9 mouse cellular contexts compared by ENCODE assay signal in the genomic region with DNA sequence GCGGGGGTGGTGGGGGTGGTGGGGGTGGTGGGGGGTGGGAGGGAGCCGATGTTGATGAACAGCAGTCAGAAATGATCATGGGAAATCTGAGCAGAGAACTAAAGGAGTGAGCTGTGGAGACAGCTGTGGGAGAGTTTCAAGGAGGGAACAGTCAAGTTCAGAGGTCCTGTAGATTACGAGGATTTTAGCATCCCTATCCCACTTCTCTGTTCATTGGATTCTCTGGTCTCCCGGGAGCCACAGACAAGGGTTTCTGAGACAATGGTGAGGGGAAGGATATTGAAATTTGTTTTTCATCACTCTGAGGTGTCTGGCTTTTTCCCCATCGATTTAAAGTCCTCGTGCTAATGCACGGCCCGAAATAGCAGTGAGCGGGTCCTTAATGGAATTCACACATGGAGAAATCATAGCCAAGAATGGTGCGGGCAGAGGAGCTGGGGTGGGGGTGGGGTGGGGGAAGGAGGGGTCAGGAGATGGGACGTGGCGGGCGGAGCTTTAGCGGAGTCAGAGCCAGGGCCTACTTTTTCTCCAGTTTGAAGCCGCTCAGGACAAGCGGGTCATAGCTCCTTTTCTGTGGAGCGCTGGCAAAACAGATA. TPM values are rescaled to one million over a fixed set of nuclear protein-coding genes. Genes with fewer than 3 reads are reported as not detected.
DNase-seq lines count a peak whose midpoint lies in the region; ATAC-seq lines count a peak whose summit lies in the region.
"Had no signal": no experiment of that assay in that cellular context is flagged by ENCODE, and none has a peak within 500 bp of the region (broad histone marks: within the 10 kb centered on the region; RNA-seq: fewer than 3 reads in every experiment).

No protein-coding gene starts in this region.

- peak overlapping the region; percentile 99 for H3K27ac ChIP-seq in heart, embryonic 14.5 days (replicated peaks in 1 of 2; ENCODE audit: control insufficient read depth in 1 of 2, insufficient read depth in 1 of 2, low read depth in 2 of 2, low read length in 2 of 2)
- peak overlapping the region; percentile 73 for H3K27ac ChIP-seq in liver, embryonic 12.5 days

- 8% methylated on average over 17 of the region's 17 CpGs for WGBS in heart, embryonic 14.5 days
- WGBS in liver, embryonic 12.5 days (ENCODE audit: insufficient replicate concordance): 68% methylated on average over 17 of the region's 17 CpGs

- peak overlapping the region; percentile 72 for H3K9ac ChIP-seq in heart, embryonic 14.5 days (ENCODE audit: low read length)
- H3K9ac ChIP-seq in liver, embryonic 12.5 days: no peak overlapping the region

- H3K4me1 ChIP-seq in heart, embryonic 14.5 days (ENCODE audit: control insufficient read depth in 2 of 2, insufficient read depth in 2 of 2, low read length in 2 of 2): peaks cover 63 to 82% of the 10 kb centered on the region in 2 experiments
- peaks cover 37% of the 10 kb centered on the region for H3K4me1 ChIP-seq in liver, embryonic 12.5 days

- DNase-seq in gastrocnemius, postnatal 14 days: peak; percentile 41
- no peak for DNase-seq in gastrocnemius, postnatal 10 days
- DNase-seq in R1 (ENCODE audit: low read depth, low spot score): peak; percentile 73
- DNase-seq in layer of hippocampus, adult 11-12 months (ENCODE audit: low spot score): no peak
- no peak for DNase-seq in left cerebral cortex, adult 8-10 months (ENCODE audit: low spot score in 2 of 2)

- peak overlapping the region; percentile 31 for H3K4me2 ChIP-seq in heart, embryonic 14.5 days (ENCODE audit: low read length)
- no peak overlapping the region for H3K4me2 ChIP-seq in liver, embryonic 12.5 days

- H3K9me3 ChIP-seq in heart, embryonic 14.5 days (ENCODE audit: control insufficient read depth, low read length): no peaks in the 10 kb centered on the region
- H3K9me3 ChIP-seq in liver, embryonic 12.5 days (replicated peaks): no peaks in the 10 kb centered on the region

- no peak overlapping the region for H3K4me3 ChIP-seq in heart, embryonic 14.5 days (ENCODE audit: control insufficient read depth in 1 of 2, insufficient read depth in 1 of 2, low read depth in 1 of 2, low read length in 2 of 2)
- no peak overlapping the region for H3K4me3 ChIP-seq in liver, embryonic 12.5 days
- H3K4me3 ChIP-seq: myocyte had no signal

- ATAC-seq in heart, embryonic 14.5 days (ENCODE audit: insufficient number of reproducible peaks, insufficient read depth, low FRiP score, low read depth): peak; percentile 58
- ATAC-seq in liver, embryonic 12.5 days: no peak
- no peak for ATAC-seq in frontal cortex, adult (ENCODE audit: low TSS enrichment)

- H3K36me3 ChIP-seq in heart, embryonic 14.5 days (ENCODE audit: control insufficient read depth, insufficient read depth, low read length): peaks cover 59% of the 10 kb centered on the region
- H3K36me3 ChIP-seq in liver, embryonic 12.5 days: no peaks in the 10 kb centered on the region

- intact Hi-C loops in gastrocnemius, postnatal 14 days (cut with DNase I; ENCODE audit: low total_unique reads): no loop called here

- no peaks in the 10 kb centered on the region for H3K27me3 ChIP-seq in heart, embryonic 14.5 days (ENCODE audit: control insufficient read depth, insufficient read depth, low read length)
- H3K27me3 ChIP-seq in liver, embryonic 12.5 days (replicated peaks): peaks cover 13% of the 10 kb centered on the region

RNA-seq across cellular contexts. Expression of gene Adam19, which starts 13.7 kb away (rescaled TPM):
- total RNA-seq in gastrocnemius, postnatal 14 days (2021): 10 to 100 TPM; 13.0 to 22.2 TPM
- 10 to 100 TPM; 30.9 to 42.8 TPM for total RNA-seq in gastrocnemius, postnatal 10 days (2021)
- polyA plus RNA-seq in heart, embryonic 14.5 days (2014; fragmentation: Nextera tagmentation; extraction: Ambion mirVana): 21.1 and 22.7 TPM in 2 replicates
- polyA plus RNA-seq in liver, embryonic 12.5 days (2016; fragmentation: Nextera tagmentation; extraction: Ambion mirVana): 3.6 and 4.5 TPM in 2 replicates
- total RNA-seq in left cerebral cortex, adult 8-10 months (2022): 10 to 100 TPM; 10.6 to 13.0 (median 10.9) TPM

RNA-seq across cellular contexts. Expression of gene Gm12166, which starts 17.4 kb away (rescaled TPM):
- 1 to 10 TPM in 1 of 2 experiments, under 1 TPM in 1; 0.57 to 1.4 TPM for total RNA-seq in gastrocnemius, postnatal 14 days (2021)
- 1 to 10 TPM in 1 of 2 experiments, under 1 TPM in 1; 0.72 to 1.4 TPM for total RNA-seq in gastrocnemius, postnatal 10 days (2021)
- polyA plus RNA-seq in heart, embryonic 14.5 days (2014; fragmentation: Nextera tagmentation; extraction: Ambion mirVana): 4.6 and 4.9 TPM in 2 replicates
- 4.1 and 5.3 TPM in 2 replicates for polyA plus RNA-seq in liver, embryonic 12.5 days (2016; fragmentation: Nextera tagmentation; extraction: Ambion mirVana)
- 1 to 10 TPM; 2.8 to 5.4 (median 3.2) TPM for total RNA-seq in left cerebral cortex, adult 8-10 months (2022)

Comparison
In these comparisons a context has a peak if more than half of its experiments do, and no peak if none do; other contexts are left out.
1. DNase-seq: peak in gastrocnemius, postnatal 14 days (single experiment) and R1 (single experiment); none in gastrocnemius, postnatal 10 days (single experiment), layer of hippocampus, adult 11-12 months (single experiment) and left cerebral cortex, adult 8-10 months (0 of 2).